Mouse (Mus musculus) stomach, postnatal 0 days (tissue): ENCODE data around the gene Pttg1ip. TPM values are rescaled to one million over a fixed set of nuclear protein-coding genes. Genes with fewer than 3 reads are reported as not detected.

Experiments used
- ATAC-seq: fragments of 200-750 bp; cut with Nextera tagmentation; 2 replicates; pipeline ENCODE4 v1.8.0; 2017; ENCODE audit not compliant: low FRiP score, low TSS enrichment
- DNase-seq: peaks from one replicate; pipeline ENCODE4 v3.0.0-alpha.2; 2016; ENCODE audit warnings: low spot score
- H3K27ac ChIP-seq: fragments of 300-500 bp; sonication (generic); replicated peaks from 2 replicates; pipeline ENCODE4 v1.5.1; 2014; ENCODE audit warnings: mild to moderate bottlenecking, control low read depth
- H3K27me3 ChIP-seq: fragments of 300-500 bp; sonication (generic); 2 replicates; pipeline ENCODE4 v1.6.1; 2014; ENCODE audit warnings: low read length; ENCODE audit not compliant: control insufficient read depth, insufficient read depth
- H3K36me3 ChIP-seq: fragments of 300-500 bp; sonication (generic); 2 replicates; pipeline ENCODE4 v1.6.1; 2014; ENCODE audit warnings: low read length, mixed read lengths; ENCODE audit not compliant: control insufficient read depth, insufficient read depth
- H3K4me1 ChIP-seq: fragments of 300-500 bp; sonication (generic); replicated peaks from 2 replicates; pipeline ENCODE4 v1.6.1; 2014; ENCODE audit warnings: antibody characterized with exemption; ENCODE audit not compliant: control insufficient read depth, insufficient read depth
- H3K4me2 ChIP-seq: fragments of 300-500 bp; sonication (generic); replicated peaks from 2 replicates; pipeline ENCODE4 v1.6.1; 2014; ENCODE audit warnings: low read depth, mild to moderate bottlenecking, control low read depth, moderate library complexity
- H3K4me3 ChIP-seq: fragments of 300-500 bp; sonication (generic); 2 replicates; pipeline ENCODE4 v1.5.1; 2014; ENCODE audit warnings: low read depth, low read length, control low read depth
- H3K9ac ChIP-seq: fragments of 300-500 bp; sonication (generic); 2 replicates; pipeline ENCODE4 v1.6.1; 2014; ENCODE audit warnings: mild to moderate bottlenecking, low read length, control low read depth, mixed read lengths
- H3K9me3 ChIP-seq: fragments of 300-500 bp; sonication (generic); 2 replicates; pipeline ENCODE4 v1.6.1; 2016; ENCODE audit warnings: low read length; ENCODE audit not compliant: control insufficient read depth
- CTCF ChIP-seq: IDR thresholded peaks from 2 replicates; pipeline ENCODE4 v1.5.1; 2016; ENCODE audit warnings: antibody characterized with exemption, low read depth, mild to moderate bottlenecking, moderate library complexity
- EP300 ChIP-seq: optimal IDR thresholded peaks from 2 replicates; pipeline ENCODE3; 2016; ENCODE audit warnings: antibody characterized with exemption
- WGBS: fragments of 180-500 bp; shearing (Covaris S2); extraction: QIAGEN DNeasy Blood & Tissue Kit; methylation state at CpG from one replicate; pipeline ENCODE4 v1.1.7; 2014; 5-methylcytosine and 5-hydroxymethylcytosine counted together
- polyA plus RNA-seq: library from polyadenylated mRNA; unstranded; fragments of >200 nt; fragmentation: Nextera tagmentation; extraction: Ambion mirVana; gene quantifications from 2 replicates; pipeline ENCODE4 v1.2.1, GENCODE M21; 2015

Gene Pttg1ip
- polyA plus RNA-seq, 1 experiment from 2014 or later = 278 TPM

GRCm38 (mm10) chr10:77605368-77605767 lies 23.8 kb downstream of the Pttg1ip start:
- Histone ChIP-seq H3K36me3 (0 out of 2 replicates have a peak, but pooled peaks cover 3% of the 10 kb centered on the region), H3K27ac (peak overlapping the region; percentile 99), H3K9me3 (no peaks in the 10 kb centered on the region), H3K4me3 (no peak overlapping the region), H3K4me1 (peaks cover 7% of the 10 kb centered on the region; the same call in 1 of the 2 replicates), H3K27me3 (no peaks in the 10 kb centered on the region), H3K9ac (peak overlapping the region; percentile 91), H3K4me2 (peak overlapping the region; percentile 95)
- ATAC-seq (0 out of 2 replicates have a peak, but pooled peaks have one; percentile 0), DNase-seq (peak; percentile 46)
- 19% methylated on average over 1 of the region's 1 CpGs for WGBS
- TF ChIP-seq EP300 (no peak), CTCF (peak; percentile 79)

DNA sequence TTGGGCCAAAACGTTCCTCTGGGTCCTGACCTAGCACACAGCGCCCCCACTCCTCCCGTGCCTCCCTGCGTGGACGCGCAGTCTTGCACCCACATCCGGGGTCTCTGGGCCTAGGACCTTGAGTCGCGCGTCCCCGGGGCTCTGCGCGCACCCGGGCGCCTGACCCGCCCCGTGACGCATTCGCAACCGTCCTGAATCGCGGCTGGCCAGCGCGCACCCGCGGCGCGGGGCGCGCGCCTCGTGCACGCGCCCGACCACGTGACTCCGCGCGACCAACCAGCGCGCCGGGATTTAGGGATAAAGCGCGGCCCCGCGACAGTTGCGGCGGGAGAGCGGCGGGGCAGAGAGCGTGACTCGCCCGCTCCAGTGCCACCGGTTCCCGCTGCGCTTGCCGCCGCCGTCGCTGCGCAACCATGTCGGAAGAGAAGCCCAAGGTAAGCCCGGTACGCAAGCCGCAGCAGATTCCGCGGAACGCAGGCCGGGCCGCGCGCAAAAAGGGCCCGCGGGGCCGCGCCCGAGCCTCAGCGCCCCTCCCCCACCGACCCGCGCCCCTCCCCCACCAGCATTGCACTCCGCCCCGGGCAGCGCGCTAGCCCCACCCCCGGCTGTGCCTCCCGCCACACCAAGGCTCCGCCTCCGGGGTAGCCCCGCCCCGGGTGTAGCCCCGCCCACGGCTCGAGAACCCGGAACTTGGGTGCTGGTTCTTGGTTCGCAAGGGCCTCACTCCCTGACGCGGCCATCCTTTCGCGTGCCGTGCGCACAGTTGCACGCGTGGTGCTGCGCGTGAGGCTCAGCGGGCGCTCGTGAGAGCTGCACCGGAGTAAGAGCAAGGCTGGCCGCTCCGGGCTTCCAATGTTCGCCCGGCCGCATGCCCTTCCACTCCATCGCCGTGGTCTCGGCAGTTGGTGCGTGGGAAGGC lies 24.6 kb downstream of the Pttg1ip start, which contains the start of the genes Sumo3 and Gm49325:
Gene Sumo3, plus strand, starts transcription at position 190 of the 919 bp plus-strand sequence.
Gene Gm49325, plus strand, starts transcription at position 290 of the 919 bp plus-strand sequence.
- H3K27ac ChIP-seq = peak within 1 kb of the TSS; percentile 99
- peak; percentile 100 for DNase-seq
- peak within 1 kb of the TSS; percentile 95 for H3K4me2 ChIP-seq
- peak; percentile 91 for ATAC-seq
- H3K9ac ChIP-seq = peak within 1 kb of the TSS; percentile 91
- peaks cover 7% of the 10 kb centered on the region; the same call in 1 of the 2 replicates for H3K4me1 ChIP-seq
- peak within 1 kb of the TSS; percentile 64 for H3K4me3 ChIP-seq
- H3K27me3 ChIP-seq = no peaks in the 10 kb centered on the region
- TF ChIP-seq CTCF = peak; percentile 36; the same call in 1 of the 2 replicates
- TF ChIP-seq EP300 = no peak
- H3K36me3 ChIP-seq = peaks cover 7% of the 10 kb centered on the region; the same call in 1 of the 2 replicates
- under 1% methylated on average over 96 of the region's 119 CpGs for WGBS
- no peaks in the 10 kb centered on the region for H3K9me3 ChIP-seq

DNA sequence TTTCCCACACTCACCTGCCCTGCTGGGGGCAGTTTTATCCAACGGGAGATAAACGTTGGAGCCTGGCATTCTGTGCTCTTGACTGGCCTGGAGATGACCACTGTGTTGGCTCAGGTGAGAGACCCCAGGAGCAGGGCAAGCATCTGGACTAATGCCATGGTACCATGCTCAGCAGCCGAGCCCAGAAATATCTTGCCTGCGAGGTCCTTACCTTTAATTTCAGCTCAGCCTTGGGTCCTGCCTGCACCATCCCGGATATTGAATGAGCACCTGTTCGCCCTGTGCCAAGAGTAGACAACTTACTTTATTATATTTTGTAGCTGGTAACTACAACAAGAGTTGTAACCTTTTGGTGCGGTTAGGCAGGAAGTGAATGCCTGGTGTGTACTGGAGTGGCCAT lies 25.3 kb downstream of the Pttg1ip start:
- Histone ChIP-seq H3K4me1 (peaks cover 7% of the 10 kb centered on the region; the same call in 1 of the 2 replicates), H3K4me3 (peak overlapping the region; percentile 64), H3K4me2 (peak overlapping the region; percentile 95), H3K9ac (peak overlapping the region; percentile 91), H3K36me3 (peaks cover 7% of the 10 kb centered on the region; the same call in 1 of the 2 replicates), H3K27ac (peak overlapping the region; percentile 99), H3K27me3 (no peaks in the 10 kb centered on the region), H3K9me3 (no peaks in the 10 kb centered on the region)
- DNase-seq (no peak), ATAC-seq (peak; percentile 1; the same call in 1 of the 2 replicates)
- no peak for TF ChIP-seq EP300
- no peak for TF ChIP-seq CTCF
- WGBS = 26% methylated on average over 7 of the region's 7 CpGs

DNA sequence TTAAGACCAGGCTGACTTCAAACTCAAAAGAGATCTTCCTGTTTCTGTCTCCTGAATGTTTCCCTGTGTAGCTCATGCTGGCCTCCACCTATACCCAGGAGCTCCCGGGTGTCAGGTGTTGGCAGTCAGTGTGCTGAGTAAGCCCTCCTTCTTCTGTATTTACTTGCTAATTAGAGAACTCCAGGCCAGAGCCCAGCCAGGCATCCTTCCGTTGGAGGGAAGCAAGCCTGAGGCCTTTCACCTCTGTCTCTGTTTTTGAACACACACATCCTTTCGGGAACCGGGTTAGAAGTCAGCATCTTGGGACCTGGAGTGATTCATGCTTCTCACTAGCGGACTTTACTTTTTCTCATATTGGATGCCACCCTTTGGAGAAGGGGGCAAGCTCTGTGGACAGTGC lies 25.9 kb downstream of the Pttg1ip start:
- DNase-seq = no peak
- Histone ChIP-seq H3K4me1 (peaks cover 7% of the 10 kb centered on the region; the same call in 1 of the 2 replicates), H3K9ac (peak overlapping the region; percentile 91; the same call in 1 of the 2 replicates), H3K9me3 (no peaks in the 10 kb centered on the region), H3K36me3 (peaks cover 7% of the 10 kb centered on the region; the same call in 1 of the 2 replicates), H3K4me2 (peak overlapping the region; percentile 95), H3K27me3 (no peaks in the 10 kb centered on the region), H3K4me3 (peak overlapping the region; percentile 64), H3K27ac (peak overlapping the region; percentile 99; the same call in 1 of the 2 replicates)
- TF ChIP-seq CTCF (no peak), EP300 (no peak)
- 48% methylated on average over 5 of the region's 5 CpGs for WGBS
- no peak for ATAC-seq

GRCm38 (mm10) chr10:77608589-77608988 lies 27.1 kb downstream of the Pttg1ip start:
- ATAC-seq (no peak), DNase-seq (no peak)
- Histone ChIP-seq H3K27me3 (no peaks in the 10 kb centered on the region), H3K4me3 (no peak overlapping the region), H3K4me2 (no peak overlapping the region), H3K36me3 (peaks cover 13% of the 10 kb centered on the region), H3K9ac (no peak overlapping the region), H3K27ac (no peak overlapping the region), H3K4me1 (peaks cover 7% of the 10 kb centered on the region; the same call in 1 of the 2 replicates), H3K9me3 (no peaks in the 10 kb centered on the region)
- no peak for TF ChIP-seq CTCF
- no peak for TF ChIP-seq EP300
- WGBS = 82% methylated on average over 8 of the region's 8 CpGs
